Mouse (Mus musculus) C2C12 (cell line): ENCODE measurements around the gene Foxp1.

Source experiments
- CTCF ChIP-seq: IDR thresholded peaks from one replicate; pipeline ENCODE4 v1.5.1; 2011; ENCODE audit not compliant: control insufficient read depth, insufficient read depth, insufficient read length
- MYOD1 ChIP-seq: IDR thresholded peaks from one replicate; pipeline ENCODE4 v1.6.1; 2011; ENCODE audit warnings: low read depth; ENCODE audit not compliant: control insufficient read depth, insufficient read length

GRCm38 (mm10) chr6:99104446-99104845, 418.1 kb downstream of the Foxp1 start:
- TF ChIP-seq CTCF (no peak), MYOD1 (no peak)
